Mouse (Mus musculus): ENCODE measurements around the gene Rhof. TPM values are rescaled to one million over a fixed set of nuclear protein-coding genes. Genes with fewer than 3 reads are reported as not detected.

Gene Rhof
- polyA plus RNA-seq, 1 experiment from 2014 or later, result 5.6 TPM

GRCm38 (mm10) chr5:123147569-123147968 lies 15.1 kb upstream of the Rhof start:
- H3K36me3 ChIP-seq, result peaks cover 63% of the 10 kb centered on the region
- no peak for ATAC-seq (ENCODE audit: insufficient number of reproducible peaks, insufficient read depth, low FRiP score, low TSS enrichment, low read depth)
- H3K4me1 ChIP-seq, result peaks cover 69% of the 10 kb centered on the region
- H3K4me2 ChIP-seq, result no peak overlapping the region
- H3K9me3 ChIP-seq, result no peaks in the 10 kb centered on the region
- no peaks in the 10 kb centered on the region for H3K27me3 ChIP-seq
- H3K9ac ChIP-seq, result no peak overlapping the region
- no peak overlapping the region for H3K27ac ChIP-seq
- 86% methylated on average over 17 of the region's 17 CpGs for WGBS
- no peak overlapping the region for H3K4me3 ChIP-seq

DNA sequence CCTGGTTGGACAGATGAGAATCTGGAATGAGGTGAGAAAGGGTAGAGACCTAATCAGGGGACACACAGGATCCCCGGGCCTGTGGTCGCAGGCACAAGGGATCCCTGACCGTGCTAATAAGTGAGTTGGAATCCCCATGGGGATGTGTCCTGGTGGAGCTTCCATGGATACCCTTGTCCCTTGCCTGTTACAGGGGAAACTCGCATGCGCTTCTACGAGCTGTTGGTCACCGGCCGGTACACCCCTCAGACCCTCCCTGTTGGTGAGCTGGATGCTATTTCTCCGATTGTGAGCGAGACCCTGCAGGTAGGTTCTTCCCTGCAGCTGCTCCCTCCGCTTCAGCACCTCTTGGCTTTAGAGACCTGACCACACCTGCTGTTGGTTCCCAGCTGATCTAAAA lies 13.9 kb upstream of the Rhof start:
- no peak for ATAC-seq (ENCODE audit: insufficient number of reproducible peaks, insufficient read depth, low FRiP score, low TSS enrichment, low read depth)
- 82% methylated on average over 11 of the region's 11 CpGs for WGBS
- Histone ChIP-seq H3K36me3 (peaks cover 51% of the 10 kb centered on the region), H3K4me3 (no peak overlapping the region), H3K27me3 (no peaks in the 10 kb centered on the region), H3K9me3 (no peaks in the 10 kb centered on the region), H3K4me2 (peak overlapping the region; percentile 99; the same call in 1 of the 2 replicates), H3K27ac (no peak overlapping the region), H3K4me1 (peaks cover 66% of the 10 kb centered on the region), H3K9ac (peak overlapping the region; percentile 100)

DNA sequence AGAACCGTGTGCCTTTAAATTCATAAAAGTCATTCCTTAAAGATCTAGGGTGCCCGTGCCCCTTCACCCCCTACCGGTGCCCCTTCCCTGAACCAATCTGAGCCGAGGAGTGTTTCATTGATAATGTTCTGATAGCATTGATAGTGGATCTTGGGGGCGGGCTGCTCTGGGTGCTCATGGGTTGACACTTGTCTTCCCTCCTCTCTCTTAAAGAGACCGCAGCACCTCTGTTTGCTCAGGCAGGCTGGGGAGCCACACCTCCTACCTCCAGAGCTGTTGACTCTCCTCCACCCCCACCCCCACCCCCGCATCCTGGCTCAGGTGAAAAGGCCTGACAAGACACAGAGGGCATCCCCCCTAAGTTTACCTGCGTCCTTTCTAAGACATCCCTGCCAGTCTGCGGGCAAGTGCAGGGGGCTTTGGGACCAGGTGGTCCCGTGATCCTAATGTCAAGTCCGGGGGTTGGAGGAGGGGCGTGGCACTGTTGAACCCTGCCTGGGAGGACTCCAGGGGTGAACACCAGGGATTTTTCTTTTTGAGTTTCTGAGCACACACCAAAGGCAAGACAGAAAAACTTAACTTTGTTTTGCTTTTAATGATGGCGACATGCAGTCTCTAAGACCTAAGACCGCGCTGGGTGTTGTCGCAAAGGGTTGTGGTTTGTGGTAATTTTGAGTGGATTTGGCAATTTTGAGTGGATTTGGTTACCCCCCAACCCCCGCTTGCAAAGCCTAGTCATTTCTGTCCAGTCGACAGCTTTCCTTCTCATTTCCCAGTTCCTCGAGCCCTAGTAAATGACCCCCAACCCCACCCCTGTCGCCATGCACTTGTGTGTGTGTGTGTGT lies 12.5 kb upstream of the Rhof start:
- no peak for ATAC-seq (ENCODE audit: insufficient number of reproducible peaks, insufficient read depth, low FRiP score, low TSS enrichment, low read depth)
- WGBS, result 29% methylated on average over 20 of the region's 20 CpGs
- 0 out of 2 replicates have a peak overlapping the region, but pooled peaks have one; percentile 100 for H3K27ac ChIP-seq
- peaks cover 41% of the 10 kb centered on the region for H3K36me3 ChIP-seq
- peak overlapping the region; percentile 99 for H3K4me2 ChIP-seq
- peak overlapping the region; percentile 100 for H3K9ac ChIP-seq
- peak overlapping the region; percentile 94 for H3K4me3 ChIP-seq
- no peaks in the 10 kb centered on the region for H3K27me3 ChIP-seq
- peaks cover 52% of the 10 kb centered on the region for H3K4me1 ChIP-seq
- no peaks in the 10 kb centered on the region for H3K9me3 ChIP-seq

- 3% methylated on average over 17 of the region's 17 CpGs for WGBS
- Histone ChIP-seq H3K27me3 (no peaks in the 10 kb centered on the region), H3K27ac (peak overlapping the region; percentile 100; the same call in 1 of the 2 replicates), H3K4me3 (peak overlapping the region; percentile 94), H3K9me3 (no peaks in the 10 kb centered on the region), H3K36me3 (peaks cover 38% of the 10 kb centered on the region), H3K9ac (peak overlapping the region; percentile 100), H3K4me2 (peak overlapping the region; percentile 99), H3K4me1 (peaks cover 44% of the 10 kb centered on the region)
- ATAC-seq (ENCODE audit: insufficient number of reproducible peaks, insufficient read depth, low FRiP score, low TSS enrichment, low read depth), result no peak
Observed at GRCm38 (mm10) chr5:123143971-123144745, 11.7 kb upstream of the Rhof start.

DNA sequence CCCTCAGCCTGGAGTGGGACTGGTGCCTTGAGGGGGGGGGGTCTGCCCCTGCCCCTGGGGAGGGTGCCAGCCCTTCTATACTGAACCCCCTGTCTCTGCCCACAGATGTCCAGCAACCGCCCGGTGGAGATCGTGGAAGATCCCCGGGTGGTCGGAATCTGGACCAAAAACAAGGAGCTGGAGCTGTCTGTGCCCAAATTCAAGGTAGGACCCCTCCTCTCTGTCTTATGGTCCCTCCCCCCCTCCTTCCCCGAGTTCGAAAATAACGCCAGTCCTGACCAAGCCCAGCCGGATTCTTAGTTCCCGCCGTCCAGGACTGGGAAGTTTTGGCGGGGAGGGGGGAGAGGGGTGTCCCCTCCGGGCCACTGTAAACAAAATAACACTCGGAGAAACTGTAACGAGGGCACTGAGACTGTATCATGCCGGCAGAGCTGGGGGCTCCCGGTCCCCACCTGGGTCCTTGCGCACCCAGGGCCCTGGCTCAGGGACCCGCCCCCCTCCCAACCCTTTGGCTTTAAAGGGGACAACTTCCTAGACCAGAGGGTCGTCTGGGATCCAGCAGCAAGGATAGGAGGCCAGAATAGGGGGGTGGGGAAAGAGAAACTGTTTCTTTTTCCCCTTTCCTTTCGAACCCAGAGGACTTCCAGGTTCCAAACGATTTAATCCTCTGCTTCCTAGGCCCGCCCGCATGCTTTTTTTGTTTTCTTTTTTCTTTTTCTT lies 10.9 kb upstream of the Rhof start:
- Histone ChIP-seq H3K9ac (peak overlapping the region; percentile 100), H3K27me3 (no peaks in the 10 kb centered on the region), H3K4me1 (peaks cover 38% of the 10 kb centered on the region), H3K9me3 (no peaks in the 10 kb centered on the region), H3K36me3 (peaks cover 30% of the 10 kb centered on the region), H3K27ac (peak overlapping the region; percentile 100), H3K4me2 (peak overlapping the region; percentile 99), H3K4me3 (peak overlapping the region; percentile 94)
- under 1% methylated on average over 24 of the region's 24 CpGs for WGBS
- no peak for ATAC-seq (ENCODE audit: insufficient number of reproducible peaks, insufficient read depth, low FRiP score, low TSS enrichment, low read depth)

GRCm38 (mm10) chr5:123142161-123143157 lies 10.0 kb upstream of the Rhof start, which contains the start of gene Setd1b:
TSS of gene Setd1b (plus strand) at chr5:123142193.
- peak within 1 kb of the TSS; percentile 100 for H3K27ac ChIP-seq
- no peaks in the 10 kb centered on the region for H3K9me3 ChIP-seq
- H3K9ac ChIP-seq, result peak within 1 kb of the TSS; percentile 100
- under 1% methylated on average over 92 of the region's 103 CpGs for WGBS
- H3K4me2 ChIP-seq, result peak within 1 kb of the TSS; percentile 99
- no peak for ATAC-seq (ENCODE audit: insufficient number of reproducible peaks, insufficient read depth, low FRiP score, low TSS enrichment, low read depth)
- H3K4me1 ChIP-seq, result peaks cover 41% of the 10 kb centered on the region
- peak within 1 kb of the TSS; percentile 94 for H3K4me3 ChIP-seq
- H3K36me3 ChIP-seq, result peaks cover 21% of the 10 kb centered on the region
- no peaks in the 10 kb centered on the region for H3K27me3 ChIP-seq

DNA sequence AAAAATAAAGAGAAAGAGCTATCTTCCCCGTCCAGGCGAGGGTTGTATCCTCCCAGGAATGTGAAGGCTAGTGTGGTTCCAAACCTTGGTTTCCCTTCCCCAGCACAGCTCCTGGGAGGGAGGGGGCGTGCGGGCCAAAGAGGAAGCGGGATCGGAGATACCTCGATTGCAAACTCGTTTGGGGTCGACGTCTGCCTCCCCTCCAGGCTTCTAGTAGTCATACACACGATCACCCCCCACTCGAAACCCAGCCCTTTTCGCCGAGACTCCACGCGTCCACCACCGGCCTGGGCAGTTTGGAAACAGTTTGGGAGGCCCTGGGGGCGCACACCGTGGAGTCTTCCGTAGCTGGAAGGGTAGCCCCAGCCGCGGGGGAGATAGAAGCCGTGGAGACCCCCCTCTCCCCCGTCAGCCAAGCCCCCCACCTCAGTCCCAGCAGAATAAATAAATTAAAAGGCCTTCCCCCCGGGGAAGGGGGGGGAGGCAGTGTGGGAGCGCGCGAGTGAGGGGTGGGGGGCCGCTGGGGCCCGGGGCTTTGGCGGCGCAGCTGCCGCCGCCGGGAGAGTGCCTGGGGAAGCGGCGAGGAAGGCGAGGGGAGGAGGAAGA lies 9.2 kb upstream of the Rhof start:
- H3K9me3 ChIP-seq, result no peaks in the 10 kb centered on the region

GRCm38 (mm10) chr5:123140694-123141554 lies 8.4 kb upstream of the Rhof start:
- peak; percentile 72 for ATAC-seq (ENCODE audit: insufficient number of reproducible peaks, insufficient read depth, low FRiP score, low TSS enrichment, low read depth)
- Histone ChIP-seq H3K27me3 (no peaks in the 10 kb centered on the region), H3K36me3 (peaks cover 7% of the 10 kb centered on the region), H3K9me3 (no peaks in the 10 kb centered on the region), H3K4me1 (peaks cover 50% of the 10 kb centered on the region), H3K27ac (peak overlapping the region; percentile 100), H3K9ac (peak overlapping the region; percentile 100), H3K4me2 (peak overlapping the region; percentile 99), H3K4me3 (peak overlapping the region; percentile 94)
- under 1% methylated on average over 31 of the region's 31 CpGs for WGBS

More for the DNA sequence above, 9.2 kb upstream of the Rhof start:
- WGBS, result 2% methylated on average over 37 of the region's 38 CpGs
- H3K36me3 ChIP-seq, result peaks cover 13% of the 10 kb centered on the region
- peak overlapping the region; percentile 94 for H3K4me3 ChIP-seq
- no peaks in the 10 kb centered on the region for H3K27me3 ChIP-seq
- H3K27ac ChIP-seq, result peak overlapping the region; percentile 100
- no peak for ATAC-seq (ENCODE audit: insufficient number of reproducible peaks, insufficient read depth, low FRiP score, low TSS enrichment, low read depth)
- peaks cover 49% of the 10 kb centered on the region for H3K4me1 ChIP-seq
- peak overlapping the region; percentile 99 for H3K4me2 ChIP-seq
- peak overlapping the region; percentile 100 for H3K9ac ChIP-seq

DNA sequence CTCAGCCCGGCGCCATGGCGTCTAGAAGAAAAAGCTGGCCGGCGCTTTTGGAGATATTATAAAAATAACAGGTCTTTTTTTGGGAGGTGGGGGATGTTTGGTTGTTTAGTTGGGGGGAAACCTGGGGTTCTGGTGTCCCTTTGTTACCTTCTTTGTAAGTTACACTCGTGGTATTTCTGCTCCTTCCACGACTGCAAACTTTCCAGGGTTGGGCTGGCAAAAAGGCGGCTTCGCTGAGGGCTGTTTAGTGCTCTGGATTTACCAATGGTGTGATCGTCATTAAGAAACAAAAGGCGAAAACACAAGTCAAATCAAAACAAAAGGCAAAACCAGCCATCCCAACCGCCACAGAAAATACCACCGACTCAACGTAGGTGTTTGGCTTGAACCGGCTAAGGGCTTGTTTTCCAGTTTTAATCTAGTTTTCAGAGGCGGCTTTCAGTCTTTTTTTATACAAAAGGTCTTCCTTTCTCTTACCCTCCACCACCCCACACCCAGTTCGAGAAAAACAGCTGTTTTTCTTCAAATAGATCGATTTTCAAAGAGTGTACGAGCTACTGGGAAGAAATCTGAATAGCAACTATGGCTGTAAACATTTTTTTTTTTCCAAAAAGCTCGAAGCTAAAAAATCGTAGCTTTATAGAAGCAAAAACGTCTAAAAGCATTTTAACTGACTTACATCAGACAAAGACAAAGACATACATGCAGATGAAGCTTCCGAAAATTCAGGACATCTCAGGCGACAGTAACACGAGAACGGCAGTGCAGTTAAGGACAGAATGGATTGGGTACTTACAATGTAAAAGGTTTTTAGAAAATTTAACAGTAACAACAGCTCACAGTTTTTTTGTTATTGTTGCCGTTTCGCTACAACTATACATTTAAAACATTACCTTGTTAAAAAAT lies 7.5 kb upstream of the Rhof start:
- Histone ChIP-seq H3K9ac (peak overlapping the region; percentile 100), H3K4me2 (peak overlapping the region; percentile 99), H3K4me3 (peak overlapping the region; percentile 94), H3K9me3 (no peaks in the 10 kb centered on the region), H3K27me3 (no peaks in the 10 kb centered on the region), H3K27ac (peak overlapping the region; percentile 100), H3K4me1 (peaks cover 50% of the 10 kb centered on the region), H3K36me3 (peaks cover 4% of the 10 kb centered on the region)
- ATAC-seq (ENCODE audit: insufficient number of reproducible peaks, insufficient read depth, low FRiP score, low TSS enrichment, low read depth), result no peak
- under 1% methylated on average over 28 of the region's 28 CpGs for WGBS

Data from embryonic facial prominence, embryonic 13.5 days (tissue).